Mouse (Mus musculus): ENCODE data around the gene BC048562. TPM values are rescaled to one million over a fixed set of nuclear protein-coding genes. Genes with fewer than 3 reads are reported as not detected.

BC048562 gene
- total and polyA plus RNA-seq, 3 experiments, result not detected

GRCm38 (mm10) chr9:108454429-108454828, 18.1 kb downstream of the BC048562 start:
- H3K4me3 ChIP-seq (replicated peaks in 1 of 3; ENCODE audit: low read depth in 2 of 3, low read length in 2 of 3, poor library complexity in 1 of 3), result no peak overlapping the region
- TF ChIP-seq SMC3 (IDR thresholded peaks at IDR 0.05; ENCODE audit: low read depth, low read length) (no peak), SIN3A (IDR thresholded peaks at IDR 0.05; ENCODE audit: low read length) (no peak), POLR2A (IDR thresholded peaks at IDR 0.05; ENCODE audit: low read depth, low read length) (no peak), ETS1 (conservative IDR thresholded peaks at IDR 0.05; ENCODE audit: low read depth, low read length) (no peak), BHLHE40 (IDR thresholded peaks at IDR 0.05; ENCODE audit: low read depth, low read length) (no peak), CHD2 (IDR thresholded peaks at IDR 0.05; ENCODE audit: low read length) (no peak), ZNF384 (IDR thresholded peaks at IDR 0.05; ENCODE audit: low read depth, low read length) (no peak), CTCF (conservative IDR thresholded peaks at IDR 0.05 in 1 of 2, IDR thresholded peaks at IDR 0.05 in 1 of 2; ENCODE audit: low read depth in 2 of 2, low read length in 2 of 2) (no peak), JUN (IDR thresholded peaks at IDR 0.05; ENCODE audit: insufficient read depth, low read depth, low read length) (no peak), ZKSCAN1 (IDR thresholded peaks at IDR 0.05; ENCODE audit: borderline replicate concordance, low read depth, low read length) (no peak), KAT2A (IDR thresholded peaks at IDR 0.05; ENCODE audit: insufficient replicate concordance, low read length) (no peak), RAD21 (IDR thresholded peaks at IDR 0.05; ENCODE audit: low read depth, low read length) (no peak), GABPA (IDR thresholded peaks at IDR 0.05; ENCODE audit: insufficient replicate concordance, low read depth, low read length) (no peak), JUND (conservative IDR thresholded peaks at IDR 0.05; ENCODE audit: low read depth, low read length) (no peak)
- dilution Hi-C loops (cut with MboI; ENCODE audit: extremely low pct_ligation_motif_present, extremely low pct_unique_long_range_greater_than_20kb, low sequenced_read_pairs), result no loop called here
- no peaks in the 10 kb centered on the region for H3K79me2 ChIP-seq (replicated peaks; ENCODE audit: control insufficient read depth, extremely low read depth, insufficient read depth, poor library complexity, severe bottlenecking)
- peaks cover 0 to 14% of the 10 kb centered on the region in 2 experiments; a peak in 3 of 4 replicates for H3K4me1 ChIP-seq (ENCODE audit: control insufficient read depth in 1 of 2, insufficient read depth in 2 of 2)
- in situ Hi-C loops (cut with MboI; ENCODE audit: low pct_ligation_motif_present, low pct_unique_long_range_greater_than_20kb, low sequenced_read_pairs), result no loop called here
- H3K9ac ChIP-seq (ENCODE audit: insufficient read depth, low read depth), result no peak overlapping the region
- H3K9me3 ChIP-seq (replicated peaks; ENCODE audit: low read length), result no peaks in the 10 kb centered on the region
- H3K27me3 ChIP-seq (replicated peaks), result peaks cover 9% of the 10 kb centered on the region
- H3K27ac ChIP-seq (ENCODE audit: insufficient read depth, low read depth), result no peak overlapping the region
- no peaks in the 10 kb centered on the region for H3K36me3 ChIP-seq (replicated peaks in 1 of 2; ENCODE audit: control insufficient read depth in 1 of 2, insufficient read depth in 1 of 2, low read length in 1 of 2)
- no peak overlapping the region for H3K4me2 ChIP-seq (ENCODE audit: insufficient read depth, low read depth, poor library complexity, severe bottlenecking)
- DNase-seq (ENCODE audit: extremely low read depth), result no peak

- Histone ChIP-seq H3K9ac (ENCODE audit: insufficient read depth, low read depth) (no peak overlapping the region), H3K4me1 (ENCODE audit: control insufficient read depth in 1 of 2, insufficient read depth in 2 of 2) (peaks cover 4 to 23% of the 10 kb centered on the region in 2 experiments; a peak in 3 of 4 replicates), H3K4me2 (ENCODE audit: insufficient read depth, low read depth, poor library complexity, severe bottlenecking) (no peak overlapping the region), H3K79me2 (replicated peaks; ENCODE audit: control insufficient read depth, extremely low read depth, insufficient read depth, poor library complexity, severe bottlenecking) (peaks cover 4% of the 10 kb centered on the region), H3K9me3 (replicated peaks; ENCODE audit: low read length) (no peaks in the 10 kb centered on the region), H3K36me3 (replicated peaks in 1 of 2; ENCODE audit: control insufficient read depth in 1 of 2, insufficient read depth in 1 of 2, low read length in 1 of 2) (no peaks in the 10 kb centered on the region), H3K27ac (ENCODE audit: insufficient read depth, low read depth) (no peak overlapping the region), H3K4me3 (replicated peaks in 1 of 3; ENCODE audit: low read depth in 2 of 3, low read length in 2 of 3, poor library complexity in 1 of 3) (no peak overlapping the region), H3K27me3 (replicated peaks) (peaks cover 9% of the 10 kb centered on the region)
- dilution Hi-C loops (cut with MboI; ENCODE audit: extremely low pct_ligation_motif_present, extremely low pct_unique_long_range_greater_than_20kb, low sequenced_read_pairs), result no loop called here
- no peak for TF ChIP-seq JUN (IDR thresholded peaks at IDR 0.05; ENCODE audit: insufficient read depth, low read depth, low read length)
- no peak for TF ChIP-seq NRF1 (IDR thresholded peaks at IDR 0.05; ENCODE audit: low read depth, low read length)
- TF ChIP-seq MAZ (IDR thresholded peaks at IDR 0.05; ENCODE audit: low read depth, low read length), result no peak
- TF ChIP-seq ETS1 (conservative IDR thresholded peaks at IDR 0.05; ENCODE audit: low read depth, low read length), result no peak
- no peak for TF ChIP-seq JUND (conservative IDR thresholded peaks at IDR 0.05; ENCODE audit: low read depth, low read length)
- TF ChIP-seq MYC (IDR thresholded peaks at IDR 0.05; ENCODE audit: low read depth, low read length), result no peak
- TF ChIP-seq ZNF384 (IDR thresholded peaks at IDR 0.05; ENCODE audit: low read depth, low read length), result no peak
- in situ Hi-C loops (cut with MboI; ENCODE audit: low pct_ligation_motif_present, low pct_unique_long_range_greater_than_20kb, low sequenced_read_pairs), result no loop called here
- no peak for DNase-seq (ENCODE audit: extremely low read depth)
Observed at GRCm38 (mm10) chr9:108455747-108456571, 19.7 kb downstream of the BC048562 start.

All from CH12.LX (cell line).